Mouse (Mus musculus): Measurements from ENCODE around the gene Lrmda. TPM values are rescaled to one million over a fixed set of nuclear protein-coding genes. Genes with fewer than 3 reads are reported as not detected.

Lrmda gene
- polyA plus RNA-seq, 1 experiment from 2014 or later, result 0.87 TPM

DNA sequence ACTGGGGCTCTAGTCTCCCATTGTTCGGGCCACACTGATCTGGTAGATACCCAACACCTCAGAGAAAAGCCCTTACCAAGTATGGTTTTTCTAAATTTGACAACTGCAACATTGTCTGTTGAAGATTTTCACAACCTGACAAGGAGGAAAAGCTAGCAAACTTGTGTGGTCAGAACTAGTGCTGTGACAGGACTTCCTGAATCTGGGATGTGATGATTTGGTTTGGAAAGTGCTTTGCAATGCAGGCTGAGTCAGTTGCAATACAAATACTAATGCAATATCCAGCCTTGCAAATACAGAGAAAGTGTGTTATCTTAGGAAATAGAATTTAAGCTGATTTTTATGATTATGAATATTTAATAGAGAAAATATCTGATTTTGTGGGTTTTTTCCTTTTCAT lies 357.6 kb downstream of the Lrmda start:
- Histone ChIP-seq H3K27me3 (replicated peaks) (no peaks in the 10 kb centered on the region), H3K27ac (no peak overlapping the region), H3K9ac (no peak overlapping the region), H3K9me3 (no peaks in the 10 kb centered on the region), H3K4me2 (replicated peaks) (no peak overlapping the region), H3K36me3 (no peaks in the 10 kb centered on the region), H3K4me3 (replicated peaks) (no peak overlapping the region), H3K4me1 (replicated peaks) (no peaks in the 10 kb centered on the region)
- no peak for ATAC-seq
- WGBS, result 89% methylated on average over 1 of the region's 1 CpGs

DNA sequence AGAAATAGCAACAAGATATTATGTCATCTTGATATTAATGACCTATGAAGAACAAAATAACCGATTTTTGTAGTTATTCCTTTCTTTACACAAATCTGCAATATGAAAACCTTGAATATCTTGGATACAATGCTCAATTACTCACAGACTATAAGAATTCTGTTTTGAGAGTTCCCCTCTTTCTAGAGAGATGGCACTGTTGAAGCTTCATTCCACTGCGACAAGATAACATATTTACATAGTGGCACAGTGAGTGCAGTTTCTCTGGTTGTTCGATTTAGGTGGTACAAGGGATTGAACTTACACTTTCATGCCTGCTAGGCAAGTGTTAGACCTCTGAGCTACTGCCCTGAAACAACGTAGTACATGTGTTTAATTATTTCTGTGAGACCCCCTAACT lies 362.6 kb downstream of the Lrmda start:
- Histone ChIP-seq H3K9me3 (no peaks in the 10 kb centered on the region), H3K4me1 (replicated peaks) (no peaks in the 10 kb centered on the region), H3K27ac (no peak overlapping the region), H3K4me3 (replicated peaks) (no peak overlapping the region), H3K27me3 (replicated peaks) (no peaks in the 10 kb centered on the region), H3K36me3 (no peaks in the 10 kb centered on the region), H3K4me2 (replicated peaks) (no peak overlapping the region), H3K9ac (no peak overlapping the region)
- 41% methylated on average over 4 of the region's 4 CpGs for WGBS
- ATAC-seq, result no peak

GRCm38 (mm10) chr14:22393616-22394015 lies 374.1 kb downstream of the Lrmda start:
- no peak overlapping the region for H3K4me2 ChIP-seq (replicated peaks)
- H3K9me3 ChIP-seq, result no peaks in the 10 kb centered on the region
- H3K36me3 ChIP-seq, result no peaks in the 10 kb centered on the region
- no peak overlapping the region for H3K9ac ChIP-seq
- 69% methylated on average over 10 of the region's 10 CpGs for WGBS
- H3K27ac ChIP-seq, result no peak overlapping the region
- no peaks in the 10 kb centered on the region for H3K4me1 ChIP-seq (replicated peaks)
- no peak overlapping the region for H3K4me3 ChIP-seq (replicated peaks)
- no peaks in the 10 kb centered on the region for H3K27me3 ChIP-seq (replicated peaks)
- no peak for ATAC-seq

DNA sequence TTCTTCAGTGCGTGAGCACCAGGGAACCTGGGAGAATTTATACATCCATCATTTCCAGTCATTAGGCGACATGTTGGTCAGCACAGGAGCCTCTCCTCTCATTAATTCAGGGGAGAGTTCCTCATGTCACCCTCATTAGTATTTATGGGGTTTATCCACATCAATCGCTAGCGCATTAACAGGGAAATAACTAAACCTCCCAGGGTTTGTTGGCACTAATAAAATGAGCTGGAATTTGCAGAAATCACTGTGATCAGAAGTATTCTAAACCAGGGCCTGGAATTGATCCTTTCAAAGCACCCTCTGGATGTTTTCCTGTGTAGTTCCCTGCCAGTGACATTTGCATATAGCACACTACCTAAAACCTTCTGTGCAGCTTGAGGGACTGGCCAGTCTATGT lies 382.9 kb downstream of the Lrmda start:
- Histone ChIP-seq H3K4me3 (replicated peaks) (no peak overlapping the region), H3K4me1 (replicated peaks) (no peaks in the 10 kb centered on the region), H3K4me2 (replicated peaks) (no peak overlapping the region), H3K27ac (no peak overlapping the region), H3K9ac (no peak overlapping the region), H3K27me3 (replicated peaks) (no peaks in the 10 kb centered on the region), H3K36me3 (no peaks in the 10 kb centered on the region), H3K9me3 (no peaks in the 10 kb centered on the region)
- WGBS, result 65% methylated on average over 4 of the region's 4 CpGs
- no peak for ATAC-seq

DNA sequence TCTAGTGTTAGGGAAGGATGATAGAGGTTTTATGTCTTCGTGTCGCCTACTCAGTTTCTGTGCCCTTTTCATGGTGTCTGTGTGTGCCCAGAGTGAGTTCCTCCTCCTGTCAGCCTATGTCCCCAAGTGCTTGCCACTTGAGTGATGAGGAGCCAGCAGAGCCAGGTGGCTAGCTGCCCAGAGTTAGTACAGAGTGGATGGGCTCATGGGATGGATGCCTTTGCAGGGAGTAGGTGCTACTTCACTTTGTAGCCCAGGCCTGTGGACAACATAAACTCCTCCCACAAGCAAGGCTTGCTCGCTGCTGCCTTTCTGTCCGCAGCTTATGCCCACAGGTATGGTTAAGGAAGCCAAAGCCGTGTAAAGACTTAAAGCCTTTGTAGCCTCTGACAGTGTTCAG lies 387.1 kb downstream of the Lrmda start:
- no peak overlapping the region for H3K4me2 ChIP-seq (replicated peaks)
- no peak overlapping the region for H3K9ac ChIP-seq
- 82% methylated on average over 5 of the region's 5 CpGs for WGBS

GRCm38 (mm10) chr14:22410826-22411225 lies 391.3 kb downstream of the Lrmda start:
- Histone ChIP-seq H3K9me3 (no peaks in the 10 kb centered on the region), H3K4me3 (replicated peaks) (no peak overlapping the region), H3K36me3 (no peaks in the 10 kb centered on the region), H3K4me1 (replicated peaks) (no peaks in the 10 kb centered on the region), H3K27ac (no peak overlapping the region), H3K4me2 (replicated peaks) (no peak overlapping the region), H3K27me3 (replicated peaks) (no peaks in the 10 kb centered on the region), H3K9ac (no peak overlapping the region)
- ATAC-seq, result no peak
- WGBS, result 81% methylated on average over 1 of the region's 1 CpGs

More for the DNA sequence above, 387.1 kb downstream of the Lrmda start:
- Histone ChIP-seq H3K27ac (no peak overlapping the region), H3K9me3 (no peaks in the 10 kb centered on the region), H3K4me1 (replicated peaks) (no peaks in the 10 kb centered on the region), H3K27me3 (replicated peaks) (no peaks in the 10 kb centered on the region), H3K4me3 (replicated peaks) (no peak overlapping the region), H3K36me3 (no peaks in the 10 kb centered on the region)
- ATAC-seq, result no peak

DNA sequence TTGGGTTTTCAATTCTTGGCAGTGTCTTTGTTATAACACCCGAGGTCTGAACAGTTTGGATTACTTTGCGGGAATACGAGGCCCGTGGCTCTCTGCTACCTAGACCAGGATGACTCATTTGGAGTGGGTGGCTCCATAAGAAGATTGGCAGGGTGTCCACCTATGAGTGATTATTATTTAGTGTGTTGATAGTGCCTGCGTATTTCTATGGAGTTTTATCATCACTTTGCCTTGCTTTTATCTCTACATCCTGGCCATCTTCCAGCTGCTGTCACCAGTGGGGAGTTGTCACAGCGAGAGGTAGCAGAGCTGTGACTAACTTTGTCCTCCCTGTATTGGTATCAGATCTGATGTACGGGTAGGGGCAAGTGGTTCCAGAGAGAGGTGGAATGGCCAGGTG lies 393.7 kb downstream of the Lrmda start:
- Histone ChIP-seq H3K36me3 (no peaks in the 10 kb centered on the region), H3K4me3 (replicated peaks) (no peak overlapping the region), H3K9ac (no peak overlapping the region), H3K4me2 (replicated peaks) (no peak overlapping the region), H3K4me1 (replicated peaks) (no peaks in the 10 kb centered on the region), H3K9me3 (no peaks in the 10 kb centered on the region), H3K27ac (no peak overlapping the region), H3K27me3 (replicated peaks) (no peaks in the 10 kb centered on the region)
- WGBS, result 46% methylated on average over 7 of the region's 7 CpGs
- no peak for ATAC-seq

DNA sequence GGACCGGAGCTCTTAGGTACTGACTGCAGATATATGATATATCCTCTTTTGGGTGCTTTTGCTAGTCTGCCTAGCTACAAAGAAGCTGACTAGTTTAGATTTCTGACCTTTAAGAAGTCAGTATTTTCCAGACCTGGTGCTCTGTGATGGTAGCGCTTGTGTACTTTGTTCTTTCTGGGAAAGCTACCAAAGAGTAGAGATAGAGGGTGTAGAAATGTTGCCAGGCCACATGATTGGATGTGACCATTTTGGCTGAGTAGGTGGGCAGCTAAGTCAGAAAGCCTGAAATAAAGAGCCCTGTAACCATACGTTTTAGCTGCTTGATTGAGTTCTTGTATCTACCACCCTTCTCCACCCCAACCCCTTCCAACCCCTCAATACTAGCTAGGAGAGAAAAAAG lies 398.2 kb downstream of the Lrmda start:
- no peak overlapping the region for H3K9ac ChIP-seq
- WGBS, result 96% methylated on average over 3 of the region's 3 CpGs
- no peaks in the 10 kb centered on the region for H3K36me3 ChIP-seq
- no peaks in the 10 kb centered on the region for H3K9me3 ChIP-seq
- no peaks in the 10 kb centered on the region for H3K27me3 ChIP-seq (replicated peaks)
- no peak overlapping the region for H3K4me3 ChIP-seq (replicated peaks)
- no peak overlapping the region for H3K4me2 ChIP-seq (replicated peaks)
- H3K4me1 ChIP-seq (replicated peaks), result 0 out of 2 replicates have a peak, but pooled peaks cover 5% of the 10 kb centered on the region
- ATAC-seq, result no peak
- no peak overlapping the region for H3K27ac ChIP-seq

- Histone ChIP-seq H3K27ac (no peak overlapping the region), H3K4me3 (replicated peaks) (no peak overlapping the region), H3K36me3 (no peaks in the 10 kb centered on the region), H3K9me3 (no peaks in the 10 kb centered on the region), H3K9ac (no peak overlapping the region), H3K27me3 (replicated peaks) (no peaks in the 10 kb centered on the region), H3K4me2 (replicated peaks) (no peak overlapping the region), H3K4me1 (replicated peaks) (0 out of 2 replicates have a peak, but pooled peaks cover 5% of the 10 kb centered on the region)
- WGBS, result 71% methylated on average over 4 of the region's 4 CpGs
- peak; percentile 70 for ATAC-seq
Observed at GRCm38 (mm10) chr14:22421668-22422067, 402.2 kb downstream of the Lrmda start.

DNA sequence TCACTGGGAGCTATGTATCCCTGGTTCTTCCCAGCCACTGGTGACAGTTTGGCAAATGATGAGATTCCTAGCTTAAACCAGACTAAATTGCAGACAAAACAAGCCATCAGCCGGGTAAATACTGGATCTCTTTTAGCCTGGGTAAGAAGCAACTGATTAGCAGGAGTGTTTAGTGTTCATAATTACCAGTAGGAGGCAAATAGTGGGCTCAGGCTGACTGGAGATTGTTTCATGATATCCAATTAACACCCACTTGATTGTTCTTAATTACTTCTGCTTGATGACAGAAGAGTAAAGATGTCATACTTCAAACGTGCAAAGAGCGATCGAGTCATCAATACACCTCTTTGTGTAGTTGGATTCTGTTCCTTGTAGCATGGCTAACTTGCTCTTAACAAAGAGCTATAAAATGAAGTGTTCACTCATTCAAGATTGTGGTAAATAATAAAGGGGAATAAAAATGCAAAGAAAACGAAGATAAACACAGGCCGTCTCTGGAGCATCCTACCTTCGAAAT lies 405.6 kb downstream of the Lrmda start:
- Histone ChIP-seq H3K4me2 (replicated peaks) (no peak overlapping the region), H3K36me3 (no peaks in the 10 kb centered on the region), H3K27ac (no peak overlapping the region), H3K4me3 (replicated peaks) (no peak overlapping the region), H3K27me3 (replicated peaks) (no peaks in the 10 kb centered on the region), H3K9me3 (no peaks in the 10 kb centered on the region), H3K9ac (no peak overlapping the region), H3K4me1 (replicated peaks) (no peaks in the 10 kb centered on the region)
- no peak for ATAC-seq
- 86% methylated on average over 7 of the region's 7 CpGs for WGBS

- Histone ChIP-seq H3K9ac (no peak overlapping the region), H3K27ac (no peak overlapping the region), H3K4me2 (replicated peaks) (no peak overlapping the region), H3K4me1 (replicated peaks) (no peaks in the 10 kb centered on the region; the same call in 1 of the 2 replicates), H3K9me3 (no peaks in the 10 kb centered on the region), H3K4me3 (replicated peaks) (no peak overlapping the region), H3K27me3 (replicated peaks) (no peaks in the 10 kb centered on the region), H3K36me3 (no peaks in the 10 kb centered on the region)
- ATAC-seq, result no peak
- 34% methylated on average over 3 of the region's 3 CpGs for WGBS
Observed at GRCm38 (mm10) chr14:22435441-22435840, 415.9 kb downstream of the Lrmda start.

GRCm38 (mm10) chr14:22435860-22436377 lies 416.4 kb downstream of the Lrmda start:
- Histone ChIP-seq H3K36me3 (no peaks in the 10 kb centered on the region), H3K4me3 (replicated peaks) (no peak overlapping the region), H3K27ac (no peak overlapping the region), H3K4me2 (replicated peaks) (no peak overlapping the region), H3K9me3 (no peaks in the 10 kb centered on the region), H3K27me3 (replicated peaks) (no peaks in the 10 kb centered on the region), H3K4me1 (replicated peaks) (no peaks in the 10 kb centered on the region; the same call in 1 of the 2 replicates), H3K9ac (no peak overlapping the region)
- 41% methylated on average over 4 of the region's 4 CpGs for whole genome bisulfite sequencing
- no peak for ATAC-seq

- no peaks in the 10 kb centered on the region for H3K27me3 ChIP-seq (replicated peaks)
Observed at GRCm38 (mm10) chr14:22440341-22440999, 421.0 kb downstream of the Lrmda start.

More at GRCm38 (mm10) chr14:22440341-22440999, 421.0 kb downstream of the Lrmda start:
- no peak overlapping the region for H3K27ac ChIP-seq
- no peaks in the 10 kb centered on the region; the same call in 1 of the 2 replicates for H3K4me1 ChIP-seq (replicated peaks)
- no peak for ATAC-seq
- H3K4me2 ChIP-seq (replicated peaks), result no peak overlapping the region
- no peak overlapping the region for H3K4me3 ChIP-seq (replicated peaks)
- no peaks in the 10 kb centered on the region for H3K9me3 ChIP-seq
- H3K36me3 ChIP-seq, result no peaks in the 10 kb centered on the region
- no peak overlapping the region for H3K9ac ChIP-seq
- WGBS, result 38% methylated on average over 18 of the region's 18 CpGs

Measured in intestine, embryonic 15.5 days (tissue).